ENCODE assay signal across 13 mouse cellular contexts in genomic region chr7:132458493-132458892, GRCm38 (mm10).
A peak's percentile ranks its signal among the peaks of the same experiment; 100 is the strongest.
DNase-seq lines count a peak whose midpoint lies in the region; ATAC-seq lines count a peak whose summit lies in the region.
"Had no signal": no experiment of that assay in that cellular context is flagged by ENCODE, and none has a peak within 500 bp of the region (broad histone marks: within the 10 kb centered on the region; RNA-seq: fewer than 3 reads in every experiment).

No protein-coding gene starts in this region.

- no peak overlapping the region for H3K9ac ChIP-seq in hindbrain, embryonic 16.5 days (ENCODE audit: low read depth, low read length)
- H3K9ac ChIP-seq in hindbrain, embryonic 13.5 days: no peak overlapping the region
- H3K9ac ChIP-seq in midbrain, embryonic 15.5 days: no peak overlapping the region
- H3K9ac ChIP-seq: lung, embryonic 15.5 days had no signal

- H3K4me2 ChIP-seq in hindbrain, embryonic 16.5 days (ENCODE audit: low read length): no peak overlapping the region
- H3K4me2 ChIP-seq in hindbrain, embryonic 13.5 days: no peak overlapping the region
- H3K4me2 ChIP-seq in midbrain, embryonic 15.5 days: no peak overlapping the region
- H3K4me2 ChIP-seq: lung, embryonic 15.5 days had no signal

- H3K36me3 ChIP-seq in hindbrain, embryonic 10.5 days: no peaks in the 10 kb centered on the region
- H3K36me3 ChIP-seq in hindbrain, embryonic 16.5 days (ENCODE audit: control insufficient read depth, insufficient read depth, low read length): no peaks in the 10 kb centered on the region
- no peaks in the 10 kb centered on the region for H3K36me3 ChIP-seq in forebrain, embryonic 10.5 days (replicated peaks)
- H3K36me3 ChIP-seq in hindbrain, embryonic 13.5 days: no peaks in the 10 kb centered on the region
- no peaks in the 10 kb centered on the region for H3K36me3 ChIP-seq in midbrain, embryonic 15.5 days (replicated peaks)
- H3K36me3 ChIP-seq: heart, embryonic 10.5 days; lung, embryonic 15.5 days had no signal

- H3K4me3 ChIP-seq in hindbrain, embryonic 10.5 days: no peak overlapping the region; the same call in 1 of the 2 replicates
- H3K4me3 ChIP-seq in hindbrain, embryonic 16.5 days (ENCODE audit: low read length): no peak overlapping the region
- H3K4me3 ChIP-seq in forebrain, embryonic 10.5 days: no peak overlapping the region
- H3K4me3 ChIP-seq in hindbrain, embryonic 13.5 days: no peak overlapping the region
- no peak overlapping the region for H3K4me3 ChIP-seq in midbrain, embryonic 15.5 days
- H3K4me3 ChIP-seq: heart, embryonic 10.5 days; lung, embryonic 15.5 days had no signal

- DNase-seq in hindbrain, embryonic 10.5 days (ENCODE audit: low spot score): peak; percentile 56
- no peak for DNase-seq in forebrain, embryonic 10.5 days (ENCODE audit: extremely low spot score, low spot score)
- no peak for DNase-seq in thymus, postnatal 36 days
- no peak for DNase-seq in gastrocnemius, postnatal 4 days (ENCODE audit: low spot score in 2 of 2)
- no peak for DNase-seq in layer of hippocampus, adult 9-10 months (ENCODE audit: low spot score)
- DNase-seq: cerebellum, postnatal 14 days; kidney, adult 11 months; kidney, postnatal 36 days had no signal

- no peaks in the 10 kb centered on the region for H3K27me3 ChIP-seq in hindbrain, embryonic 10.5 days (ENCODE audit: insufficient read depth, poor library complexity, severe bottlenecking)
- no peaks in the 10 kb centered on the region for H3K27me3 ChIP-seq in hindbrain, embryonic 16.5 days (replicated peaks; ENCODE audit: control insufficient read depth, insufficient read depth, low read length)
- H3K27me3 ChIP-seq in forebrain, embryonic 10.5 days (ENCODE audit: poor library complexity, severe bottlenecking): peaks cover 17% of the 10 kb centered on the region
- no peaks in the 10 kb centered on the region for H3K27me3 ChIP-seq in hindbrain, embryonic 13.5 days
- peaks cover 2% of the 10 kb centered on the region; the same call in 1 of the 2 replicates for H3K27me3 ChIP-seq in midbrain, embryonic 15.5 days (replicated peaks)
- H3K27me3 ChIP-seq: lung, embryonic 15.5 days had no signal

- peak overlapping the region; percentile 84 for H3K27ac ChIP-seq in hindbrain, embryonic 10.5 days
- H3K27ac ChIP-seq in hindbrain, embryonic 16.5 days (ENCODE audit: low read depth, low read length): no peak overlapping the region
- H3K27ac ChIP-seq in forebrain, embryonic 10.5 days: peak overlapping the region; percentile 62
- peak overlapping the region; percentile 64 for H3K27ac ChIP-seq in hindbrain, embryonic 13.5 days
- 0 out of 2 replicates have a peak overlapping the region, but pooled peaks have one; percentile 21 for H3K27ac ChIP-seq in midbrain, embryonic 15.5 days
- H3K27ac ChIP-seq: heart, embryonic 10.5 days; lung, embryonic 15.5 days had no signal

- peaks cover 4% of the 10 kb centered on the region; the same call in 1 of the 2 replicates for H3K9me3 ChIP-seq in hindbrain, embryonic 10.5 days
- no peaks in the 10 kb centered on the region for H3K9me3 ChIP-seq in hindbrain, embryonic 16.5 days (ENCODE audit: control insufficient read depth, low read length)
- H3K9me3 ChIP-seq in forebrain, embryonic 10.5 days: no peaks in the 10 kb centered on the region; the same call in 1 of the 2 replicates
- no peaks in the 10 kb centered on the region for H3K9me3 ChIP-seq in hindbrain, embryonic 13.5 days
- H3K9me3 ChIP-seq in midbrain, embryonic 15.5 days: no peaks in the 10 kb centered on the region
- H3K9me3 ChIP-seq: heart, embryonic 10.5 days; lung, embryonic 15.5 days had no signal

- no peak for ATAC-seq in hindbrain, embryonic 16.5 days
- ATAC-seq in hindbrain, embryonic 13.5 days (ENCODE audit: low FRiP score): no peak
- no peak for ATAC-seq in midbrain, embryonic 15.5 days (replicated peaks)

- WGBS in hindbrain, embryonic 10.5 days: 31% methylated on average over 7 of the region's 7 CpGs
- WGBS in hindbrain, embryonic 16.5 days: 27% methylated on average over 7 of the region's 7 CpGs
- 51% methylated on average over 7 of the region's 7 CpGs for WGBS in forebrain, embryonic 10.5 days
- WGBS in hindbrain, embryonic 13.5 days: 30% methylated on average over 7 of the region's 7 CpGs
- 24% methylated on average over 7 of the region's 7 CpGs for WGBS in midbrain, embryonic 15.5 days

- H3K4me1 ChIP-seq in hindbrain, embryonic 10.5 days (replicated peaks): peaks cover 33% of the 10 kb centered on the region
- no peaks in the 10 kb centered on the region; the same call in 1 of the 2 replicates for H3K4me1 ChIP-seq in hindbrain, embryonic 16.5 days (ENCODE audit: control insufficient read depth, insufficient read depth, low read depth, low read length)
- H3K4me1 ChIP-seq in forebrain, embryonic 10.5 days: peaks cover 30% of the 10 kb centered on the region
- H3K4me1 ChIP-seq in hindbrain, embryonic 13.5 days (replicated peaks): peaks cover 13% of the 10 kb centered on the region
- H3K4me1 ChIP-seq in midbrain, embryonic 15.5 days: peaks cover 7% of the 10 kb centered on the region; the same call in 1 of the 2 replicates
